Mouse (Mus musculus): ENCODE measurements around the gene Bmp8a.
A peak's percentile ranks its signal among the peaks of the same experiment; 100 is the strongest.
"Not testable (repeated sequence)": the region's sequence is repeated elsewhere in the genome, so short reads cannot be mapped to it uniquely, and the experiment has no call there.

Gene Bmp8a

DNA sequence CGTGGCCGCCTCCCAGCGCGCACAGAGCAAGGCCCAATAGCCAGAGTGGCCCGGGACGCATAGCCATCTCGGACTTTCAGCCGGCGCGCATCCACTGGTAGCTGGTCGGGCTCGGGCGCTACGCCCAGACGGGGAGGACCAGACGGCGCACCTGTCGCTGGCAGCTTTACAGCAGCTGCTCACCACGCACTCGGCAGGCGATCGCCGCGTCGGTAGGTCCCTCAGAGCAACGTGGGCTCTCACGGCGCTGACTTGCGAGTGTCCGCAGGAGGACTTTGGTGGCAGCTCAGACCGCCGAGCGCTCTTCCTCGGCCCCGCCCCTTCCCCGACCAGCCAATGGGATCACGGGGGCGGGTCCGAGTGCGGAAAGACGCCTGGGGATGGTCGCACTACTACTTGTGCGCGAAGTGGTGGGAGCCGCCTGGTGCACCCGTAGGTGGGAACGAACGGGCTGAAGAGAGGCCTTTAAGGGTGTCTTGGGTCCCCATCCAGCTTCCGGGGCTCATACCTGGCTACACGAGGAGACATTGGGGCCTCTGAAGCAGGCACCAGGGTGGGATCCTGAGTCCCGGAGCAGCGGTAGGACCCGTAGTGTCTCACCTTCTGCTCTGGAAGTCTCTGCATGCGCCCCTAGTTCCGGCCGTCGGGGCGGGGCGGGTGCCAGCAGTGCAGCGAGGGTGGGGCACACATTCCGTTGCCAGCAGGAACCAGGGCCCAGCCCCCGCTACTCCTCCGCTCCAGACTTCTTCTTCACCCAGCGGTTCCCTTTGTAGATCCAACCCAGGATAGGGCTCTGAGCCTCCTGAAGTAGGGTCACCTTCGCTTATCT is at the start of gene Bmp8a:
Bmp8a (minus strand) TSS at position 611 of the 829 bp plus-strand sequence.
- DNase-seq (ENCODE audit: low spot score), result peak; percentile 90

- peak; percentile 66 for DNase-seq (ENCODE audit: low spot score)
These were observed 49.1 kb upstream of the Bmp8a start for GRCm38 (mm10) chr4:123392187-123392586.

DNA sequence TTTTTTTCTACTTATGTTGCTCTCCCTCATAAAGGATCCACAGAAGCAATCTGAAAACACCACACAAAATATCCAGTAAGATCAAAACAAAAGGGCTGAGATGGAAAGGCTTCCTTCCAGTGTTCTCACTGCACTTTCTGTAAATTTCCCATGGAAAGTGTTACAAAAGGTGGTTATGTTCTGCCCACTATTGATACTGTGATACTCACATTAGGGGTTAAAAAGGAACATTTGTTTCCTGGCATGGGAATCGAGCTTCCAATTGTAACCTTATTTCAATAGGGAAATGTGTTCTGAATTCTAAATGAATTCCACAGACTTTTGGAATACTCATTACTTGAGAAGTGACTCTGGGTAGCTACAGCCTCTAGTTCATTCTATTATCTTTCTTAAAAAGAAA is 42.0 kb upstream of the Bmp8a start:
- no peak for DNase-seq (ENCODE audit: low spot score)

GRCm38 (mm10) chr4:123383173-123383572 is 40.1 kb upstream of the Bmp8a start:
- DNase-seq (ENCODE audit: low spot score), result no peak

- no peak for DNase-seq (ENCODE audit: low spot score)
These were observed 39.0 kb upstream of the Bmp8a start for GRCm38 (mm10) chr4:123382051-123382450.

GRCm38 (mm10) chr4:123381598-123381997 is 38.5 kb upstream of the Bmp8a start:
- no peak for DNase-seq (ENCODE audit: low spot score)

DNA sequence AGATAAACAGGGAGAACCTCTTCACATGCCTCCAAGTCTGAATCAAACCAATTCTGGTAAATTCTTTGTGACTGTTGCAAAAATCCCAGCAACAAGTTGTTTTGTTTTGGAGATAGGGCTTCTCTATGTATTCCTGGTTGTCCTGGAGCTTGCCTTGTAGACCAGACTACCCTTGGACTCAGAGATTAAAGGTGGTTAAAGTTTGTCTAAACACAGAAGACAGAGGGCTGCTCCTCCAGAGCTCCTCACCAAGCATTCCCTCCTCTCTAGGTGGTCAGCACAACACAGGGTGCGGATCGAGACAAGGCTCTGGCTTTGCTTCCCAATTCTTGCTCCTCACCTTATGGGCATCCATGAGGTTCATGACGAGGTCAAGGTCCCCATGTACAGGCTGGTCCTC is 33.0 kb upstream of the Bmp8a start:
- DNase-seq (ENCODE audit: low spot score), result no peak

DNA sequence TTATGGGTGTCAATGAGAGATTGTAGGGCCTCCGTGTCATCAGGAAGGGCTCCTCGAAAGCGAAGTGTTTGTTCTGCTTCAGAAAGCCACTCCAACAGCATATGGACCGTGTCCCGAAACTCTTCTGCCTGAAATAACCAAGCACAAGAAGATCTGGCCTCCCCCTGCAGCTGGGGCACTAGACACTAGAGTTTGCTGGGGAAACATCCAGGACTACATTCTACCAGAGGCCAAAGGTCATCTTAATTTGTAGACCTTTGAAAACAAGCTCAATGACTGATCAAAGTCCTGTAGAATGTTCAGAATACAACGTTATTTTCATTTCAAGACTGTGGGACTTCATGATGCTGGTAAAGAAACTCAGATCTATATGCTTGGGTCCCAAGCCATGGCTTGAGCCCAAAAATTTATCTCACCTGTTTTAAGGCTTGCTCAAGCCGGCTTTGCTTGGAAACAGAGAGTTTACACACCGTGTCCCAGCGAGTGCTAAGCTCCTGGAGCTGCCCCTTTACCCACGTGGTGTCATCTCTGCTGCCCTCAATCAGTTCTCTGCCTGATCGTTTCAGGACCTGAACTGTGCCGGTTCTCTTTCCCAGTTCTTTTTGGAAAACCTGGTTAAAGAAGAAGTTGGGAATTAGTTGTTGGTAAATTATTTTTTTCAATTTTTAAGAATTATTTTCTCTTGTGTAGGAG is 31.4 kb upstream of the Bmp8a start:
- DNase-seq (ENCODE audit: low spot score), result no peak

DNA sequence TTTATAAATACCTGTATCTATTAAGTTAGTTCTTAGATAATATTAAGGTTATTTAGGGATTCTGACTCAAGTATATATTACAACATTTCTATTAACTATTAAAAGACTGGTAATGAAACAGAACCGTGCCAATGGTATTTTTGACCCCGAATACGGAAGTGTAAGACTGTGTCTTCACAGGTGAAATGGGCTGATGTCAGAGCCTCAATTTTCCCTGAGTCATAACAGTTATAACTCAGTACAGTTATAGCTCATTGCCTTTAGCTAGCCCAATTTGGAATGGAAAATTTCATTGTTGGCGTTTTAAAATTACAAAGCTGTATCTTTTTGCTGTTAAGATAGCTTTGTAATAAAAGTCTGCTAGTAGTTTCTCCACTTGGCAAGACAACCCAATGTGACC is 20.5 kb upstream of the Bmp8a start:
- DNase-seq (ENCODE audit: low spot score), result no peak

DNA sequence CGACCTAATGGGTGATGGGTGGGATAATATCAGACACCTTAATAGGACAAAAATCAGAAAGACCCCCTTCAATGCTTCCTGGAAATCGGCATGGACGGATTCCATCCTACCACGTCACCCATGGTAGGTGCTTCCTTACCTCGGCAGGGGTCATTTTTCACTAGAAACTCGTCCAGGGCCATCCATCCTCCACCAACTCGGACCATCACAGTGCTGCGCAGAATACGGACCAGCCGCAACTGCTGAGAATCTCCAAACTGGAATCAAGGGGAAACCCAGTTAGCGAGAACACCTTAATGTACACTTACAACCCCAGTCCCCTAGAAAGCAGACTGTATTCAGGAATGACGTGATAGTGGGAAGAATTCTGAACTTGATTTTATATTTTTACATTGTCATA is 17.7 kb upstream of the Bmp8a start:
- DNase-seq (ENCODE audit: low spot score), result no peak

- no peak for DNase-seq (ENCODE audit: low spot score)
These were observed 15.6 kb upstream of the Bmp8a start for GRCm38 (mm10) chr4:123358613-123359012.

DNA sequence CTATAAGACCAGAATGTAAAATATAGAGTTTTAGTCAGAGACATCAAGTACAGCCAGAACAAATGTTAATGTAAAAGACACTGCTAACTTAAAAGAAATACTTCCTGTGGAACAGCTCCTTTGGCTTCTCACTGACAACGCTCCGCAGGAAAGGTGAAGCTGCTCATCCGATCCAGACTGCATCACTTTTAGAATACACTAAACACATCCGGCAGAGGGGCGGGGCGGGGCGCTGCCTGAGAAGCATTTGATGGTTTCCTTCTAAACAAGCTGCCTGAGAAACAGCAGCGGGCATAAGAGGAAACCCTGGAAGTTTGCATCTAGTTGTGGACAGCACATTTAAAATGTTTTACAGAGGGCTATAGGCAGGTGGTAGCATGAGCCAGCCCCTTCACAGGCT is 12.9 kb upstream of the Bmp8a start:
- DNase-seq (ENCODE audit: low spot score), result no peak

DNA sequence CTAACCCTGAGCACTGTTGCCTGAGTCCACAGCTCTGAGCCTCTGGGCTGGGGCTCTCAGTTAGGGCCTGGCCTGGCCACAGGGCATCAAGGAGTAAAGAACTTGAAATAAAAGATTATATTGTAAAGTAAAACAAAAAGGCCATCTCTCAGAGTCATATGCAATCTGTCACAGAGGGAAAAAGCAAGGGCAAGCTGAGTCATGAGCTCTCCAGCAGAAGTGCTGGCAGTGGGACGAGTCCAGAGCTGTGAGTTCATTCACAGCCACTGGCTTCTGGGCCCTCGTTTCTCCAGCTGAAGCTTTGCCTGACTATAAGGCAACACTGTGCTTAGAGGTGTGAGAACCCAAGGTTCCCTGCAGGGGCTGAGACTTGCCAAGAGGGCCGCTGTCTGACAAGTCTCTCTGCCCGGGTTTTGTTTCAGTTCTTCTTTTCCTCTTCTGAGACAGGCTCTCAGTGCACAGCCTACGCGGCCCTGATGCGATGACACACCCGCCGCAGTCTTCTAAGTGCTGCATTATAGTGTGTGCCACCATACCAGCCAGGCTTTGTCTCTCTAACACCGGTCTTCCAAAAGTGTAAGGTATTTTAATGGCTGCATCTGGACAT is 10.3 kb upstream of the Bmp8a start:
- DNase-seq (ENCODE audit: low spot score), result no peak

DNA sequence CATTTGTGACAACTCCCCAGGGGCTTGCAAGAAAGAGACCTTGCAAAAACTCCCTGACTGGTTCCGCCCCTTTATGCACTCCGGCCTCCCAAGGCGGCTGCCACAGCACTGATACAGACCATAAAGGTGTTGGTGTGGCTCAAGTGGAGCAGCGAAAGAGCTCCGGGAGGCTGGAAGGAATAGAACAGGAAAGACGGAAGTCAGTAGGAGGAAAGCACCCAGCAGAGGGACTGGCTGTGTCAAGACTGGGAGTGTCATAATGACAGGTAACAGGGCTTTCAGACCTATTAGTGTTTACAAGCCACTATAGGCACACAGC is 378 bp upstream of the Bmp8a start:
- no peak for DNase-seq (ENCODE audit: low spot score)

DNA sequence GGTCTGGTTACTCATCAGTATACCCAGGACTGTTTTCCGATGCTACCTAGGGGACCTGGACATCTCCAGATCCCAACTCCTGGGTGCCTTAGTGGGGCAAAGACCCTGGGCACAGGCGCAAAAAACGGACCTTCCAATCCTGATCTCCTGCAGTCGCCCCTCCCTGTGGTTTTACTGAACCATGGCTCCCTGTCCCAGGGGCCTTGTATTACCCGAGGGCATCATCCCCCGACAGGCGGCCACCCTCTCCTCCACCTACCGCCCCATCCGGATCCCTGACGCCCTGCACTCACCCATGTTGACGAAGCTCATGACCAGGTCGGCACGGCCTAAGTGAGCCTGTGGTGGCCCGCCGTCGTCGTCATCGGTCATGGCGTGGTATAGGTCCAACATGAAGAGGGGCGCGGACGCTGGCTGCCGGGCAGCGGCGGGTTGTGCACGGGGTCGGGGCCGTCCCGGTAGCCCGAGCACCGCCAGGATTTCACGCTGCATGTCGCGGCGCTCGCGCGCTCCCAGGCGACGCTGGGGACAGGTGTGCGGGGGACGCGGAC is 886 bp downstream of the Bmp8a start:
- peak; percentile 20 for DNase-seq (ENCODE audit: low spot score)

DNA sequence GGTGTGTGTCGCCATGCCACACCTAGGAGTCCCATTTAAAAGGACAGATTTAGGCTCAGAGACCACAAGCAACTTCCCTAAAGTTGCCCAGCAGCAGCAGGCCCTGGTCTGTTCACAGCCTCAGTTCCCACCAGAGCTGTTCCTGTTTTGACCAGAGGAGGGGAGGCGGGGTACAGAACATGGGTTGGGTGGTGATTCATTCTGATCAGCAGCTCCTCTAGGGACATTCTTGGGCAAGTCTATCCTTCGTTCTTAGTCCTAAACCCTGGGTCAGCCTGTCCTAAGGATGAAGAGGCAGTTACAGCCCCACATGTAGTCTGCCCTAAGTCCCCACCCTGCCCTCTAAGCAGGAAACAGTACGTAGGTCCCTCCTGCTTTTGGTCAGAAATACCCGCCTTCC is 2.8 kb downstream of the Bmp8a start:
- DNase-seq (ENCODE audit: low spot score), result no peak

GRCm38 (mm10) chr4:123337693-123338092 is 5.4 kb downstream of the Bmp8a start:
- no peak for DNase-seq (ENCODE audit: low spot score)

DNA sequence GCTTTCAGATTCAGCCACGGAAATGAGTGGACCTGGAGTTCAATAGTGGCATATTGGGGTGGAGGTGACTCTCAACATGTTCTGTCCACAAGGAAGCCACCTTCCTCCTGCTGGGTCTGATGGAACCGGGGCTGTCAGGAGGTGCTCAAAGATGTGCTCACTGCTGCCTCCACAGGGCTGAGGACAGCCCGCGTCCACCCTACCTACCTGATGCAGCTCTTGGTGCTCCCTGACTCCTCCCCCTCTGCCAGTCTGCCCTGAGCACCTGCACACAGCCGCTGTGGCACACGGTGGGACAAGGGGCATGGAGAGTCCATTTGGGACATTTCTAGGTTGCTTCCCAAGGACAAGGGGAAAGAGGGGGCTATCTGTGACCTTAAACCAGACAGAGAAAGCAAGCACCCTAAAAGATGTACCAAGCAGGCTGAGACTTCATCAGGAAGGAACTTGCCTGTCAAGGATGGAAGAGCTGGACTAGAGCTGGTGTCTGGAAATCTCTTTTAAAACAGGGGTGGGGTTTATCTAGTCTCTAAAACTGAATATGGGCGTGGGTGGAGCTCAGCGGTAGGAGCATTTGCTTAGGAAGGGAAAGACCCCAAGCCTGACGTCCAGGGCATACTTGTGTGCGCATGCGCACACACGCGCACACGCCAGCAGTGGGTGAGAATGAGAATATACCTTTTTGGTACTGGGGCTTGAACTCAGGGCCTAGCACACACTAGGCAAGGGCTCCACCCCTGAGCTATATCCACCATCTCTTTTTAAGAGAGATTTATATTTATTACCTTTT is 7.1 kb downstream of the Bmp8a start:
- DNase-seq (ENCODE audit: low spot score), result no peak

DNA sequence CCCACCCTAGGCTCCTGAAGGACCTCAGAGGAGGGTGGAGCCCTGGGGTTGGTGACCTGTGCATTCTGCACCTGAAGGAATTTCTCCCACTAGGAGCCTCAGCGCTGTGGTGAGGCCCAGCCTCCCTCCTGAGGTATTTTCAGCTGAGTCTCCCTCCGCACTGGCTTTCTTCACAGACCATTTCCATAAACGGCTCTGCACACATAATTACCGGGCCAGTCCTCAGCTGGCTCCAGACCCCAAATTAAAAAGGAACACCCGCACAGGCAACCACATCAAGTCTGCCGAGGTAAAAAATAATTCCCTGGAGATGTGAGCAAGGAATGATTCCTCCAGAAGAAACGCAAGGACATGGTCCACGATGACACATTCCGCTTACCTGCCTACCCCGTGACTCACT is 7.8 kb downstream of the Bmp8a start:
- not testable (repeated sequence) for DNase-seq (ENCODE audit: low spot score)

DNA sequence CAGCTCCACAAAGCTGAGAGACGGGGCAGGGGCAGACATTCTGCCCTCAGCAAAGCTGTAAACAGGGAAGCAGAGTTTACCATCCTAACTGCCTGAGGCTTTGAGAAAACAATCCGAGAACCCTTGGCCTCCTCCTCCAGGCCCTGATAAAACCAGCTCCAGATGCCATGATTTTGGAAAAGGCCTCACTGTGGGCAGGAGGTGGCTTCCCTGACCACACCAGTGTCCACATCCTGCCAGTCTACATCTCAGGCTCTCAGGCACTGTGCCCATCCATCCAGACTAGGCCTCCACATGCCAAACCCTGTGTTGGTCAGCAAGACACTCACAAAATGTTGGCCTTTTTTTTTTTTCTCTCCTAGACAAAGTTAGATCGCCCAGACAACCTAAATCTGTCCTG is 8.9 kb downstream of the Bmp8a start:
- no peak for DNase-seq (ENCODE audit: low spot score)

DNA sequence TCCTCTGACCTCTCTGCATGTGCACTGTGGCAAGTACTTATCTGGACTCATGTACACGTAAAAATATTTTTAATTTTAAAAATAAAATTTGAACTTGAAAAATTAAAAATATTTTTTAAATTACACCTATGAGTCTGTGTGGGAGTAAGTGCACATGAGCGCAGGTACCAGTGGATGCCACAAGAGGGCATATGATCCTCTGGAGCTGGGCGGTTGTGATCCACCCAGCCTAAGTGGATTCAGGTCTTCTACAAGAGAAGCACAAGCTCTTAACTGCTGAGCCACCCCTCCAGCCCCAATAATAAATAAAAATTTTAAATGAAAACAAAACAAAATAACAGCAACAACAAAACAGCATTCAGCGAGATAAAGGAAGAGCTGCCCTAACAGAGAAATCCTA is 9.9 kb downstream of the Bmp8a start:
- DNase-seq (ENCODE audit: low spot score), result no peak

- DNase-seq (ENCODE audit: low spot score), result not testable (repeated sequence)
These were observed 11.1 kb downstream of the Bmp8a start for GRCm38 (mm10) chr4:123331961-123332360.
